In genomic region chr12:72234151-72234550, GRCm38 (mm10) we compare ENCODE assay signal across 20 mouse cellular contexts. TPM values are rescaled to one million over a fixed set of nuclear protein-coding genes. Genes with fewer than 3 reads are reported as not detected.
DNase-seq lines count a peak whose midpoint lies in the region; ATAC-seq lines count a peak whose summit lies in the region.
"Had no signal": no experiment of that assay in that cellular context is flagged by ENCODE, and none has a peak within 500 bp of the region (broad histone marks: within the 10 kb centered on the region; RNA-seq: fewer than 3 reads in every experiment).

No protein-coding gene starts in this region.

- 0 out of 2 replicates have a peak, but pooled peaks cover 2% of the 10 kb centered on the region for H3K4me1 ChIP-seq in embryonic facial prominence, embryonic 12.5 days
- peaks cover 4% of the 10 kb centered on the region; the same call in 1 of the 2 replicates for H3K4me1 ChIP-seq in embryonic facial prominence, embryonic 10.5 days
- peaks cover 38% of the 10 kb centered on the region for H3K4me1 ChIP-seq in forebrain, embryonic 12.5 days
- H3K4me1 ChIP-seq in hindbrain, embryonic 13.5 days (replicated peaks): peaks cover 63% of the 10 kb centered on the region
- H3K4me1 ChIP-seq in midbrain, embryonic 15.5 days: peaks cover 56% of the 10 kb centered on the region

- H3K4me3 ChIP-seq in embryonic facial prominence, embryonic 12.5 days: no peak overlapping the region
- no peak overlapping the region for H3K4me3 ChIP-seq in embryonic facial prominence, embryonic 10.5 days
- H3K4me3 ChIP-seq in forebrain, embryonic 12.5 days (replicated peaks): peak overlapping the region; percentile 67
- peak overlapping the region; percentile 74 for H3K4me3 ChIP-seq in hindbrain, embryonic 13.5 days
- H3K4me3 ChIP-seq in midbrain, embryonic 15.5 days: peak overlapping the region; percentile 84
- H3K4me3 ChIP-seq: heart, embryonic 12.5 days; liver, embryonic 12.5 days had no signal

- H3K9me3 ChIP-seq in embryonic facial prominence, embryonic 12.5 days: no peaks in the 10 kb centered on the region
- no peaks in the 10 kb centered on the region for H3K9me3 ChIP-seq in embryonic facial prominence, embryonic 10.5 days
- H3K9me3 ChIP-seq in forebrain, embryonic 12.5 days: no peaks in the 10 kb centered on the region
- no peaks in the 10 kb centered on the region for H3K9me3 ChIP-seq in hindbrain, embryonic 13.5 days
- H3K9me3 ChIP-seq in midbrain, embryonic 15.5 days: no peaks in the 10 kb centered on the region
- H3K9me3 ChIP-seq: heart, embryonic 12.5 days; liver, embryonic 12.5 days had no signal

- H3K4me2 ChIP-seq in embryonic facial prominence, embryonic 12.5 days (replicated peaks): 0 out of 2 replicates have a peak overlapping the region, but pooled peaks have one; percentile 5
- H3K4me2 ChIP-seq in forebrain, embryonic 12.5 days: peak overlapping the region; percentile 60
- H3K4me2 ChIP-seq in hindbrain, embryonic 13.5 days: peak overlapping the region; percentile 66
- peak overlapping the region; percentile 65 for H3K4me2 ChIP-seq in midbrain, embryonic 15.5 days
- H3K4me2 ChIP-seq: heart, embryonic 12.5 days; liver, embryonic 12.5 days had no signal

- H3K36me3 ChIP-seq in embryonic facial prominence, embryonic 12.5 days: no peaks in the 10 kb centered on the region
- no peaks in the 10 kb centered on the region for H3K36me3 ChIP-seq in embryonic facial prominence, embryonic 10.5 days (replicated peaks)
- no peaks in the 10 kb centered on the region for H3K36me3 ChIP-seq in forebrain, embryonic 12.5 days (replicated peaks)
- H3K36me3 ChIP-seq in hindbrain, embryonic 13.5 days: peaks cover 9% of the 10 kb centered on the region
- H3K36me3 ChIP-seq in midbrain, embryonic 15.5 days (replicated peaks): no peaks in the 10 kb centered on the region
- H3K36me3 ChIP-seq: heart, embryonic 12.5 days; liver, embryonic 12.5 days had no signal

- peaks cover 27% of the 10 kb centered on the region for H3K27me3 ChIP-seq in embryonic facial prominence, embryonic 12.5 days
- peaks cover 39% of the 10 kb centered on the region for H3K27me3 ChIP-seq in embryonic facial prominence, embryonic 10.5 days (replicated peaks; ENCODE audit: low read depth, poor library complexity, severe bottlenecking)
- peaks cover 16% of the 10 kb centered on the region for H3K27me3 ChIP-seq in forebrain, embryonic 12.5 days
- H3K27me3 ChIP-seq in hindbrain, embryonic 13.5 days: no peaks in the 10 kb centered on the region
- H3K27me3 ChIP-seq in midbrain, embryonic 15.5 days (replicated peaks): no peaks in the 10 kb centered on the region

- no peak for DNase-seq in embryonic facial prominence, embryonic 10.5 days (ENCODE audit: low spot score)
- DNase-seq in T-cell, adult 2 months (ENCODE audit: low spot score): no peak
- no peak for DNase-seq in right cerebral cortex, postnatal 36 days (ENCODE audit: low spot score in 2 of 2)
- no peak for DNase-seq in gastrocnemius, adult 8-10 months (ENCODE audit: low spot score in 2 of 2)
- DNase-seq: adrenal gland, postnatal 10 days; B cell, adult 2 months; embryo, embryonic 11 days; heart, postnatal 4 days; kidney, adult 18-20 months; lung, postnatal 14 days; thymus, adult 2 months had no signal

- no peak overlapping the region for H3K27ac ChIP-seq in embryonic facial prominence, embryonic 12.5 days
- H3K27ac ChIP-seq in embryonic facial prominence, embryonic 10.5 days (replicated peaks): no peak overlapping the region
- no peak overlapping the region for H3K27ac ChIP-seq in forebrain, embryonic 12.5 days
- H3K27ac ChIP-seq in hindbrain, embryonic 13.5 days: peak overlapping the region; percentile 98
- H3K27ac ChIP-seq in midbrain, embryonic 15.5 days: peak overlapping the region; percentile 98
- H3K27ac ChIP-seq: liver, embryonic 12.5 days had no signal

- ATAC-seq in embryonic facial prominence, embryonic 12.5 days (ENCODE audit: insufficient number of reproducible peaks, insufficient read depth, low FRiP score, low TSS enrichment): no peak
- no peak for ATAC-seq in forebrain, embryonic 12.5 days (ENCODE audit: low FRiP score)
- ATAC-seq in hindbrain, embryonic 13.5 days (ENCODE audit: low FRiP score): no peak
- ATAC-seq in midbrain, embryonic 15.5 days (replicated peaks): no peak
- ATAC-seq: liver, embryonic 12.5 days had no signal

- no peak overlapping the region for H3K9ac ChIP-seq in embryonic facial prominence, embryonic 12.5 days
- H3K9ac ChIP-seq in forebrain, embryonic 12.5 days: no peak overlapping the region
- peak overlapping the region; percentile 97 for H3K9ac ChIP-seq in hindbrain, embryonic 13.5 days
- peak overlapping the region; percentile 97 for H3K9ac ChIP-seq in midbrain, embryonic 15.5 days
- H3K9ac ChIP-seq: heart, embryonic 12.5 days; liver, embryonic 12.5 days had no signal

- 87% methylated on average over 3 of the region's 3 CpGs for WGBS in embryonic facial prominence, embryonic 12.5 days
- 85% methylated on average over 3 of the region's 3 CpGs for WGBS in embryonic facial prominence, embryonic 10.5 days
- 86% methylated on average over 3 of the region's 3 CpGs for WGBS in forebrain, embryonic 12.5 days
- 69% methylated on average over 3 of the region's 3 CpGs for WGBS in hindbrain, embryonic 13.5 days
- WGBS in midbrain, embryonic 15.5 days: 71% methylated on average over 3 of the region's 3 CpGs

RNA-seq across cellular contexts. Expression of gene Ccdc175, which starts 49.3 kb away (rescaled TPM):
- polyA plus RNA-seq in embryonic facial prominence, embryonic 12.5 days (2016; fragmentation: Nextera tagmentation; extraction: Ambion mirVana): not detected in 2 replicates
- not detected in 2 replicates for polyA plus RNA-seq in embryonic facial prominence, embryonic 10.5 days (2016; fragmentation: Nextera tagmentation; extraction: Ambion mirVana)
- polyA plus RNA-seq in forebrain, embryonic 12.5 days (2016; fragmentation: Nextera tagmentation; extraction: Ambion mirVana): 0.09 TPM in 1 of 2 replicates, not detected in the other
- not detected in 2 replicates for polyA plus RNA-seq in hindbrain, embryonic 13.5 days (2015; fragmentation: Nextera tagmentation; extraction: Ambion mirVana)
- polyA plus RNA-seq in midbrain, embryonic 15.5 days (2015; fragmentation: Nextera tagmentation; extraction: Ambion mirVana): not detected in 2 replicates
- total RNA-seq in gastrocnemius, adult 8-10 months (2022): not detected
- total RNA-seq: adrenal gland, postnatal 10 days; gastrocnemius, adult 18-20 months; heart, postnatal 4 days; layer of hippocampus, adult 18-20 months; left cerebral cortex, postnatal 36 days had no signal
- polyA plus RNA-seq: heart, embryonic 12.5 days; liver, embryonic 12.5 days; thymus, adult 2 months had no signal

Comparison
In these comparisons a context has a peak if more than half of its experiments do, and no peak if none do; other contexts are left out.
1. H3K27ac ChIP-seq: peak in hindbrain, embryonic 13.5 days (single experiment) and midbrain, embryonic 15.5 days (single experiment); none in embryonic facial prominence, embryonic 12.5 days (single experiment), embryonic facial prominence, embryonic 10.5 days (single experiment) and forebrain, embryonic 12.5 days (single experiment).
2. H3K4me2 ChIP-seq: peak in every context shown above with its lines; median percentile 66 in hindbrain, embryonic 13.5 days; 65 in midbrain, embryonic 15.5 days; 60 in forebrain, embryonic 12.5 days; 5 in embryonic facial prominence, embryonic 12.5 days.
3. H3K4me3 ChIP-seq: peak in forebrain, embryonic 12.5 days (single experiment), hindbrain, embryonic 13.5 days (single experiment) and midbrain, embryonic 15.5 days (single experiment); none in embryonic facial prominence, embryonic 12.5 days (single experiment) and embryonic facial prominence, embryonic 10.5 days (single experiment).
4. H3K9ac ChIP-seq: peak in hindbrain, embryonic 13.5 days (single experiment) and midbrain, embryonic 15.5 days (single experiment); none in embryonic facial prominence, embryonic 12.5 days (single experiment) and forebrain, embryonic 12.5 days (single experiment).